Mouse (Mus musculus): ENCODE results near the gene Eno3.

The Eno3 gene

GRCm38 (mm10) chr11:70656964-70657363 lies at the start of gene Eno3:
Gene Eno3, plus strand, starts transcription at chr11:70657202.
- no peak for DNase-seq (ENCODE audit: low spot score in 2 of 2)

DNA sequence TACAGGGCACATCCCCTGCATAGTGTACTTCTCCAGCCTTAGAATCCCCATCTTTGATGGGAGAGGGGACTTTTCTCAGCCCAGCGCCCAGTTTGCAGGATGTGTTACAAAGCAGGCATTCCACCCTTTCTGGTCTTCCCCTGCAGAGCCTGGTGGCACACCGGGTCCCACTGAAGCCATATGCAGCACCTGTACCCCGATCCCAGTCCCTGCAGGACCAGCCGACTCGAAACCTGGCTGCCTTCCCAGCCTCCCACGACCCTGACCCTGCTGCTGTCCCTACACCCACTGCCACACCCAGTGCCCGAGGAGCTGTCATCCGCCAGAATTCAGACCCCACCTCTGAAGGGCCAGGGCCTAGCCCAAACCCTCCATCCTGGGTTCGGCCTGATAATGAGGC lies 49.4 kb upstream of the Eno3 start:
- DNase-seq (ENCODE audit: low spot score in 2 of 2), result no peak

- DNase-seq (ENCODE audit: low spot score in 2 of 2), result no peak
These were observed 48.5 kb upstream of the Eno3 start for GRCm38 (mm10) chr11:70608381-70609066.

DNA sequence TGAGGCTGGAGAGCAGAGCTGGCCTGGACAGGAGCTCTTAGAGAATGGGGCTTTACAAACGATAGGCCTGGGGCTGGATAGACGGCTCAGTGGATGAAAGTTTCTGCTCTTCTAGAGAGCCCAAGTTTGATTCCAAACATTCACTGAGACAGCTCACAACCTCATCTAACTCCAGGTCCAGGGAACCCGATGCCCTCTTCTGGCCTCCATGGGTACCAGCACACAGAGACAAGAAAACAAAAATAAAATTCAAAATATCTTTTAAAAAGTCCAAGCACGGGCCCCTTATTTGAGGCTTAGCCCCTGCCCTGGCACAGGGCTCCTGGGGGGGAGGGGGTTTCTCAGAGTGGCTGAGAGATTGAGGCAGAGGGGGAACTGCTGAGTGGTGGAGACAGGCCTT lies 46.2 kb upstream of the Eno3 start:
- no peak for DNase-seq (ENCODE audit: low spot score in 2 of 2)

GRCm38 (mm10) chr11:70612505-70612904 lies 44.5 kb upstream of the Eno3 start:
- no peak for DNase-seq (ENCODE audit: low spot score in 2 of 2)

DNA sequence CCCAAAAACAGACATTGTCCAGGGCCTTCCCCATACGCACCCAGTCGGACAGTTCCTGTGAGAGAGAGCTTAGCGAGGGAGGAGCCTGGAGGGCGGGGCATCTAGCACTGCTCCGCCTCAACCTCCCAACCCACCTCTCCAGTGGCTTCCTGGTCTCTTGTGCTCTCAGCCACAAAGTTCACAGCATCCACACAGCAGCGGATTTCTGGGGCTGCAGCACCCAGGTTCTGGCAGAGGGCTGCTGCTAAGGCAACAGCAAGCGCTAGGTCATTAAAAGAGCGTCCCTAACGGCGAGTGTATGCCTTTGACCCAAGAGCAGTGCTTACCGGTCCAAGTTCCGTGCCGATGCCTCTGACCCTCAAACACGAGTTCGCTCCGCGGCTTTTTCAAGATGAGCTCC lies 41.9 kb upstream of the Eno3 start:
- DNase-seq (ENCODE audit: low spot score in 2 of 2), result peak; percentile 83 to 84

DNA sequence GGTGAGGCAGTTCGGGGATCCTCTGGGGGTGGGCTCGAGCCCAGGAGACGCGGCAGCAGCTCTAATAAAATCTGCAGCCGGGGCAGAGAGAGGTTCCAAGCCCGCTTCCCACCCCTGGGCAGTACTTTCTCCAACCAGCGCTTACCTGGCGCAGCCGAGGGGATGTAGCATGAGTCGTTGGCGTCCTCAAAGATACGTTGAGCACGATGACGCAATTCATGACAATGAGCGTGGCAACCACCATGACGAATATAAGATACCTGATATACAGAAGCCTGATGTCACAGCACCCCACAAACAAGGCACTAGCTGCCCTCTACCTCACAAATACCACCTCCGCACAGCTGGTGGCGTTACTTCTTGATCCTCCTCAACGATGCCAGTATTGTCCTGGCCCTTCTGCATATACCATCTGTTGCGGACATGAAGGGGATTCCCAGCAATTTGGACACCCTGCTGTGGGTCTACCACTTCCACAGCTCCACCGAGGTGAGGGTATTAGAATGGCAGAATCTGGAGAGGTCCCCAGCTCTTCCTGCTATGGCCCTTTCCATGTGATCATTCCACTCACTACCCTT lies 41.4 kb upstream of the Eno3 start, which contains the start of gene 4930544D05Rik:
4930544D05Rik (plus strand) TSS at position 333 of the 578 bp plus-strand sequence.
- no peak for DNase-seq (ENCODE audit: low spot score in 2 of 2)

DNA sequence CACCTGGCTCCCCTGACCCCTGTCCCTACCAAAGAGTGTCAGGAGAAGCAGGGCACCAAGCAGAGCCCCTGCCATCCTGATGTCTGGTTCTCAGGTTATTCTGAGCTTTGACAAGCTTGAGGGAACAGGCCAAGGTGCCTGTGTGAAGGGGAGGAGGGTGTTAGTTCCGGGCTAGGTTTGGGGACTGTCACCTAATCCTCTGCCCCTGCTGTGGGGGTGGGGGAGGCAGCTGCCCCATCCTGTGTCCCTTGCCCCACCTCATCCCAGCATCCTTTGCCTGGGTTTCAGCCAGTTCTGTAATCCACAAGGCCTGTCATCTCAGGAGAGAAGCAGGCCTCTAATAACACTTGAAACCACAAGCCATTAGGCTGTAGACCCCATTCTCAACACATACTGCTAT lies 37.9 kb upstream of the Eno3 start, which contains the start of gene Chrne:
Chrne (minus strand) TSS at position 116 of the 400 bp plus-strand sequence.
- no peak for DNase-seq (ENCODE audit: low spot score in 2 of 2)

- DNase-seq (ENCODE audit: low spot score in 2 of 2), result no peak
These were observed 34.8 kb upstream of the Eno3 start for GRCm38 (mm10) chr11:70621972-70622814.

GRCm38 (mm10) chr11:70623053-70623742 lies 33.8 kb upstream of the Eno3 start:
- no peak for DNase-seq (ENCODE audit: low spot score in 2 of 2)

DNA sequence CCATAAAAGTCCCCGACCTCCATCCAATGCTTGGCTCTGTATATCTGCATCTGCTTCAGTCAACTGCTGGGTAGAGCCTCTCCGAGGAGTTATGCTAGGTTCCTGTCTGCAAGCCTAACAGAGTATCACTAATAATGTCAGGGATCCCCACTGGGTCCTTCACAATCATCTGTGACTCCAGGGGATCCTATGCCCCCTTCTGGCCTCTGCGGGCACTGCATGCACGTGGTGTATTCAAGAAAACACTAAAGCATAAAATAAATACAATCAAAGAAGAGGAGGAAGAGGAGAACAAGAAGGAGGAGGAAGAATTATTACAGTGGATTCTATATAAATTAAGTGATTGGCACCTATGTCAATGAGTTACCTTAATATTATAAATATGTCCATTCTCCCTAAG lies 31.5 kb upstream of the Eno3 start:
- peak in 1 of 2 experiments; percentile 38 for DNase-seq (ENCODE audit: low spot score in 2 of 2)

DNA sequence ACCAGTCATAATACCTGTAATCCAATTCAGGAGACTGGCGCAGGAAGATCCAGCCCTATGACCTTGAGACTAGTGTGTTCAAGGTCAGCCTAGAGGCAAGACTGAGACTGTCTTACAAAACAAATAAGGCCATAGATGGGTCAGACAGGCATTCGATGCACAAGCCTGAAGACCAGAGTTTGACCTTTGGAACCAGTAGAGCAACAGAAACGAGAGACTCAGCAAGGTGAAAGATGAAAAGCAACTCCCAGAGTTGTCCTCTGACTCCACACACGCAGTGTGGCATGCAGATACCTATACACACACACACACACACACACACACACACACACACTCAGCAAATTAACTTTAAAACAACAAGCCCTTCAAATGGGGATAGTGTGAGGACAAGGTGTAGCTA lies 30.1 kb upstream of the Eno3 start:
- no peak for DNase-seq (ENCODE audit: low spot score in 2 of 2)

GRCm38 (mm10) chr11:70628431-70628830 lies 28.6 kb upstream of the Eno3 start:
- DNase-seq (ENCODE audit: low spot score in 2 of 2), result no peak

- peak; percentile 33 to 52 for DNase-seq (ENCODE audit: low spot score in 2 of 2)
These were observed 27.4 kb upstream of the Eno3 start for GRCm38 (mm10) chr11:70629557-70629956.

GRCm38 (mm10) chr11:70630129-70630528 lies 26.9 kb upstream of the Eno3 start:
- DNase-seq (ENCODE audit: low spot score in 2 of 2), result no peak

- no peak for DNase-seq (ENCODE audit: low spot score in 2 of 2)
These were observed 21.4 kb upstream of the Eno3 start for GRCm38 (mm10) chr11:70635601-70636000.

- DNase-seq (ENCODE audit: low spot score in 2 of 2), result no peak
These were observed 19.2 kb upstream of the Eno3 start for GRCm38 (mm10) chr11:70637764-70638163.

- no peak for DNase-seq (ENCODE audit: low spot score in 2 of 2)
These were observed 18.7 kb upstream of the Eno3 start for GRCm38 (mm10) chr11:70638293-70638692.

DNA sequence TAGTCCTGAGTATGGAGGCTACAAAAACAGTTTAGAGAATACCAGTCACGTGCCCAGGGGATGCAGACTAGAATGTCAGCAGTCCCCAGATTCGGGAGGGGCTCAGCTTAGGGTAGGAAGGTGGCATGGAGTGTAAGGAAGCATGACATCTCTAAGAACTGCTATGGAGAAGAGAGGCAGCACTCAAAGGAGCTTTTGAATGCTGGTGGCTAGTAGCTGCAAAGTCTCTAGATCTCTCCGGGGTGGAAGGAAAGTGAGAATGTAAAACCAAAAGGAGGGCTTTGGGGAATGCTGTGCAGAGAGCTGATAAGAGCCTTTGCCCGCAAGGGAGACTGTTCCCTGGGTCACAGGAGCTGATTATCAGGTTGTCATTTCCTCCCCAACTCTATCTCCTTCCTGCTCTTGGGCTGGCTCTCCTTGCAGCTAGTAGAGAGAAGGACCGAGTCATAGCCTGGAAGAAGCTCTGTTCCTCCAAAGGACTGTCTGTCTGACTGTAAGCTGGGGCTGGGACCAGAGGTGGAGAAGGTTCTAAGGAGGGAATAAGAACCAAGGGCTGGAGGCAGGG lies 18.2 kb upstream of the Eno3 start, which contains the start of gene Gp1ba:
Gp1ba (plus strand) TSS at position 409 of the 565 bp plus-strand sequence.
- DNase-seq (ENCODE audit: low spot score in 2 of 2), result no peak

GRCm38 (mm10) chr11:70639976-70640375 lies 17.0 kb upstream of the Eno3 start:
- no peak for DNase-seq (ENCODE audit: low spot score in 2 of 2)

DNA sequence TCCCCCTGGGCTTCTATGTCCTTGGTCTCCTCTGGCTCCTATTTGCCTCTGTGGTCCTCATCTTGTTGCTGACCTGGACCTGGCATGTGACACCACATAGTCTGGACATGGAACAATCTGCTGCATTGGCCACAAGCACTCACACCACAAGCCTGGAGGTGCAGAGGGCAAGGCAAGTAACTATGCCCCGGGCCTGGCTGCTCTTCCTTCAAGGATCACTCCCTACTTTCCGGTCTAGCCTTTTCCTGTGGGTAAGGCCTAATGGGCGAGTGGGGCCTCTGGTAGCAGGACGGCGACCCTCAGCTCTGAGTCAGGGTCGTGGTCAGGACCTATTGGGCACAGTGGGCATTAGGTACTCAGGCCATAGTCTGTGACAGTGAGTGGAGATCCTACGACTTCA lies 15.8 kb upstream of the Eno3 start:
- no peak for DNase-seq (ENCODE audit: low spot score in 2 of 2)

DNA sequence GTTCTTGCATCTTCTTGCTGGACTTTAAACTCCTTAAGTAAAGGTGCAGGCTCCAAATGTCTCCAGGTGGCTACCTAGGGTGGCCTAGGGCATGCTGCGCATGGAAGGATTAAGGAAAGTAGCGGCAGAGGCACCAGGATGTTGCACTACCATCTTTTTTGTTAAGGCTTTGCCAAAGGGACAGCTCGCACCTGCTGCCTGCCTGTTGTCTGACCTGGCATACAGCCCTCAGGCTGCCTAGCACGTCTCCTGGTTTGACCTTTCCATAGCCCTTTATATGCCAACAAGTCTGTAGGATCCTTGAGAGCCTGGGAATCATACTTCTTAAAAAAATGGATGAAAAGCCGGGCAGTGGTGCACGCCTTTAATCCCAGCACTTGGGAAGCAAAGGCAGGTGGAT lies 14.0 kb upstream of the Eno3 start:
- no peak for DNase-seq (ENCODE audit: low spot score in 2 of 2)

Data from spleen, postnatal 36 days (tissue).